Mouse (Mus musculus) thymus, adult 2 months (tissue): ENCODE measurements at regions not wholly inside any gene's neighbourhood (a gene's known extent, or its start where the extent isn't known, plus 50 kb on each side); places are given as distances from the start of the nearest gene placed in this dataset.

Experiments
- DNase-seq: peaks from one replicate; pipeline ENCODE4 v3.0.0; 2021
- H3K27ac ChIP-seq: fragments of 200-500 bp; 2 replicates; pipeline ENCODE4 v1.5.1; 2012; ENCODE audit warnings: low read length, control low read depth; ENCODE audit not compliant: control insufficient read depth, insufficient read depth
- H3K27me3 ChIP-seq: fragments of 200-500 bp; 2 replicates; pipeline ENCODE4 v1.6.1; 2012; ENCODE audit warnings: mild to moderate bottlenecking, low read length, moderate library complexity, mixed read lengths; ENCODE audit not compliant: control insufficient read depth, insufficient read depth
- H3K36me3 ChIP-seq: fragments of 200-500 bp; 2 replicates; pipeline ENCODE4 v1.6.1; 2012; ENCODE audit warnings: mild to moderate bottlenecking, low read length, moderate library complexity; ENCODE audit not compliant: control insufficient read depth, insufficient read depth
- H3K4me1 ChIP-seq: fragments of 200-500 bp; replicated peaks from 2 replicates; pipeline ENCODE4 v1.6.1; 2012; ENCODE audit warnings: low read length; ENCODE audit not compliant: control insufficient read depth, insufficient read depth
- H3K4me3 ChIP-seq: fragments of 200-500 bp; 2 replicates; pipeline ENCODE4 v1.5.1; 2012; ENCODE audit warnings: mild to moderate bottlenecking, low read length, control low read depth, moderate library complexity; ENCODE audit not compliant: control insufficient read depth, insufficient read depth
- CTCF ChIP-seq: fragments of 200-500 bp; IDR thresholded peaks from 2 replicates; pipeline ENCODE4 v1.5.1; 2012; ENCODE audit warnings: mild to moderate bottlenecking, control low read depth, low read length, moderate library complexity, borderline replicate concordance; ENCODE audit not compliant: control insufficient read depth, poor library complexity, insufficient read depth; ENCODE audit errors: extremely low read depth
- POLR2A ChIP-seq: fragments of 200-500 bp; IDR thresholded peaks from 2 replicates; pipeline ENCODE4 v1.6.1; 2012; ENCODE audit warnings: mild to moderate bottlenecking, low read length, control low read depth, moderate library complexity; ENCODE audit not compliant: control insufficient read depth, poor library complexity, insufficient read depth; ENCODE audit errors: extremely low read depth
- WGBS: fragments of 180-500 bp; shearing (Covaris S2); methylation state at CpG from one replicate; pipeline ENCODE4 v1.1.7; 2018; 5-methylcytosine and 5-hydroxymethylcytosine counted together

DNA sequence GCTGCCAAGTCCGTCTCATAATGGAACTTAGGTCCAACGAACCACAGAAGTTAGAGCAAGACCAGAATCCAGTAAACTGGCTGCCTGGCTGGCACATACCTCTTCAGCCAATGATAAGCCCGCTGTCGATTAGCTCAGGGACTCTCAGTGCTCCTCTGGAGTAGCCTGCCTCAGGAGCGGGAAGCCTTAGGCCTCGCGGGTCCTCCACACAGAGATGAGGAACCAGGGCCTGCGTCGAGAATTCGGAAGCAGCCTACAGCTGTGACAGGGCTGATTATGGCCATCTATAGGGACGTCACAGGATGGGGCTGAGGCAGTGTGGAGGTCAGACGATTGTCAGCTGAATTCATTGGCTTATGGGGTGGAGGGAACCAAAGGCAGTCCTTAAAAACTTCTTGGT, 140.1 kb upstream of the Zmiz1 start:
- TF ChIP-seq POLR2A (no peak), CTCF (no peak)
- no peak for DNase-seq
- WGBS: 96% methylated on average over 12 of the region's 12 CpGs
- Histone ChIP-seq H3K27ac (no peak overlapping the region), H3K4me3 (no peak overlapping the region), H3K36me3 (no peaks in the 10 kb centered on the region), H3K4me1 (peaks cover 27% of the 10 kb centered on the region), H3K27me3 (no peaks in the 10 kb centered on the region)

DNA sequence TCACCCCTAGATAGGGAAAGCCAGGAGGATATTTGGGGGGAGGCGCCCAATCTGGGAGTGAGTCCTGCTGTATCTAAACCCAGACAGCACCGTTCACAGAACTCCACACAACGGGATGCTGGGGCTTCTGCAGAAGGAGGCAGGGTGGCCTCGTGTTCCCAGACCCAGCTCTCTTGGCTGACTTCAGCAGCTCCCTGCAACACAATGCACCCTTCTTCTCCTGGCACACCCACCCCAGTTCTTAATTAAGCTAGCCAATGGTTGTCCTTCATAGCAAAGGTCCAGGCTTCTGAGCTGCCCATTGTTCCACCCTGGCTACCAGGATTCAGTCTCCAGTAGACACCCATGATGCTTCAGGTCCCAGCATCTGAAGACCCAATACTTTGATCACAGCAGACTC, 138.8 kb upstream of the Zmiz1 start:
- Histone ChIP-seq H3K27me3 (no peaks in the 10 kb centered on the region), H3K27ac (no peak overlapping the region), H3K36me3 (no peaks in the 10 kb centered on the region), H3K4me3 (no peak overlapping the region), H3K4me1 (peaks cover 27% of the 10 kb centered on the region)
- TF ChIP-seq CTCF (no peak), POLR2A (no peak)
- 94% methylated on average over 4 of the region's 4 CpGs for WGBS
- DNase-seq: no peak

DNA sequence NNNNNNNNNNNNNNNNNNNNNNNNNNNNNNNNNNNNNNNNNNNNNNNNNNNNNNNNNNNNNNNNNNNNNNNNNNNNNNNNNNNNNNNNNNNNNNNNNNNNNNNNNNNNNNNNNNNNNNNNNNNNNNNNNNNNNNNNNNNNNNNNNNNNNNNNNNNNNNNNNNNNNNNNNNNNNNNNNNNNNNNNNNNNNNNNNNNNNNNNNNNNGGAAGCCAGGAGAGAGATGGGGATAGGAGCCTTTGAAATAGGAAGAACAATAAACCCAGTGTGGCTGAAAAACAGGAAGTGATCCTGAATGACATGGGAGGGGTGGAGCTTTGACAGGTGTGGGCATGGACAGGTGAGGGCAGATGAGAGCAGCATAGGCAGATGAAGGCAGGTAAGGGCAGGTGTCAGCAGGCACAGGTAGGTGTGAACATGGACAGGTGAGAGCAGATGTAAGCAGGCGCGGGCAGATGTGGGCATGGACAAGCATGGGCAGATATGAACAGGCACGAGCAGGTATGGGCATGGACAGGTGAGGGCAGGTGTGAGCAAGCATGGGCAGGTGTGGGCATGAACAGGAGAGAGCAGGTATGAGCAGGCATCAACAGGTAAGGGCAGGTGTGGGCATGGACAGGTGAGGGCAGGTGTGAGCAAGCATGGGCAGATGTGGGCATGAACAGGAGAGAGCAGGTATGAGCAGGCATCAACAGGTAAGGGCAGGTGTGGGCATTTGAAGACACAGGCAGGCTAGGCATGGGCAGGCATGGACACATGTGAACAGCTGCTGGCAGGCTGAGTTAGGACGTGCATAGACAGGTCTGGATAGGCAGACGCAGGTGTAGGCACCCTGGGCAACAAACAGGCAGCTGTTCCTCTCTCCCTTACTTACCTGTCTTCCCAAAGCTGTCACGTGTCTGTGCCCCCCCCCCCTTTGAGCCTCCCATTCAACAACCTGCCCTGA, 135.2 kb upstream of the Zmiz1 start:
- WGBS: 92% methylated on average over 6 of the region's 6 CpGs
- no peak overlapping the region for H3K4me3 ChIP-seq

DNA sequence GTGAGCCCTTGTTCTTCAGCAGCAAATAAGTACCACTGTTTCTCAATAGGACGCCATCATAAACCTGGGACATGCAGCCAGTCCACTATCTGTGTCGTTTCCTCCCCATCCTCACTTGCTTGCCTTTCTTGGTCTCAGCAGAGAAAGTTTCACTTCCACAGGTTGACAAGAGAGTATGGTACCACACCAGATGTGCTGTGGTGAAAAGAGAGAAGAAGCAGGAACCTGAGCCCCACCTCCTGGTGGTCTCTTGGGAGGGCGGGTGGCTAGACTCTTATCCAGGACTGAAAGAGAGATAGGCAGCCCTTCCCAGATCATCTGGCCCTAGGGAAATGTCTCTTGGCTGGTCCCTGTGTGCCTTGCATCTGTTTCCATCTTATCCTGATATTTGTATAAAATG, 133.1 kb upstream of the Zmiz1 start:
- 54% methylated on average over 3 of the region's 3 CpGs for WGBS
- no peaks in the 10 kb centered on the region for H3K36me3 ChIP-seq
- no peak for DNase-seq
- peaks cover 9% of the 10 kb centered on the region for H3K4me1 ChIP-seq
- no peak overlapping the region for H3K4me3 ChIP-seq
- no peaks in the 10 kb centered on the region for H3K27me3 ChIP-seq
- no peak overlapping the region for H3K27ac ChIP-seq
- TF ChIP-seq POLR2A (no peak), CTCF (no peak)

More for the DNA sequence above, 135.2 kb upstream of the Zmiz1 start:
- Histone ChIP-seq H3K27ac (no peak overlapping the region), H3K27me3 (no peaks in the 10 kb centered on the region), H3K36me3 (no peaks in the 10 kb centered on the region), H3K4me1 (peaks cover 9% of the 10 kb centered on the region)
- no peak for DNase-seq
- no peak for TF ChIP-seq POLR2A
- TF ChIP-seq CTCF: no peak

DNA sequence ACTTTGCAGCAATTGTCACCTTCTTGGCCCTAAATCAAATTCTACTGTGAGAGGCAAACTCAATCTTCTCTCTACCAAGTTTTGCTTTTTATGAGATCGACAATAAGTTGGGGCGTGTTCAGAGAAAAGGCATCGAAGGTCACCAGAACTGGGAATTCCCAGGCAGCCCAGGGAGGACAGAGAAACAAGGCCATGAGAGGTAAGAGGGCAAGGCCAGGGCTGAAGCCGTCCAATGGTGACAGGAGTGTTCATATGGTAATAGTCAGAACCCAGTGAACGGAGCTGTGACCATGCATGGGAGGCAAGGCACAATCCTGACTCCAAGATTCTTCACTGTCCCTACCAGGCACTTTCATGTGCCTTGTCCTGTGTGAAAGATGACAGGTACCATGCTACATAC, 130.8 kb upstream of the Zmiz1 start:
- no peak overlapping the region for H3K4me3 ChIP-seq
- no peaks in the 10 kb centered on the region for H3K27me3 ChIP-seq
- H3K27ac ChIP-seq: no peak overlapping the region
- TF ChIP-seq CTCF (no peak), POLR2A (no peak)
- no peaks in the 10 kb centered on the region for H3K36me3 ChIP-seq
- H3K4me1 ChIP-seq: peaks cover 5% of the 10 kb centered on the region
- 99% methylated on average over 5 of the region's 5 CpGs for WGBS
- no peak for DNase-seq

DNA sequence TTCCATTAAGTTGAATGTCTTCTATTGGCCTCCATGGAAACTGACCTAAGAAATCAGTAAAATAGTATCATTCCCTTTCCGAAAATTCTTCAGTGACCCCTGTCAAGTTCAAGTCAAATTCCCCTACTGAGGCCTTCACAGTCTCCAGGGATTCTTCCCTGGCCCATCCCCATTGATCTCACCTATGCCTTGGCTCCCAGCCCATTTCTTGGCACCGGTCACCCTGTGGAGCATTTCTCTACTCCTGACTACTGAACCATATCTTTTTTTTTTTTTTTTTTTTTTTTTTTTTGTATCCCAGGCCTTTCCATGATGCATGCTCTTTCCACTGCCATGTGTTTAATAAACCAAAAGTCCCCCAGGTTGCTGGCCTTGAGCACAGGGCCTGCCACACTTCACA, 124.8 kb upstream of the Zmiz1 start:
- no peak for DNase-seq
- Histone ChIP-seq H3K27me3 (no peaks in the 10 kb centered on the region), H3K36me3 (no peaks in the 10 kb centered on the region), H3K4me3 (no peak overlapping the region), H3K27ac (no peak overlapping the region), H3K4me1 (no peaks in the 10 kb centered on the region)
- 98% methylated on average over 2 of the region's 2 CpGs for WGBS
- TF ChIP-seq CTCF: no peak
